Mouse (Mus musculus) embryo, embryonic 11 days (tissue): ENCODE results near the gene 1700009N14Rik.

ENCODE experiments used
- DNase-seq: peaks from one replicate; pipeline ENCODE4 v3.0.0-alpha.2; 2015

Gene 1700009N14Rik

GRCm38 (mm10) chr4:39450069-39450468, at the start of gene 1700009N14Rik:
Gene 1700009N14Rik, plus strand, starts transcription at chr4:39450295.
- no peak for DNase-seq

DNA sequence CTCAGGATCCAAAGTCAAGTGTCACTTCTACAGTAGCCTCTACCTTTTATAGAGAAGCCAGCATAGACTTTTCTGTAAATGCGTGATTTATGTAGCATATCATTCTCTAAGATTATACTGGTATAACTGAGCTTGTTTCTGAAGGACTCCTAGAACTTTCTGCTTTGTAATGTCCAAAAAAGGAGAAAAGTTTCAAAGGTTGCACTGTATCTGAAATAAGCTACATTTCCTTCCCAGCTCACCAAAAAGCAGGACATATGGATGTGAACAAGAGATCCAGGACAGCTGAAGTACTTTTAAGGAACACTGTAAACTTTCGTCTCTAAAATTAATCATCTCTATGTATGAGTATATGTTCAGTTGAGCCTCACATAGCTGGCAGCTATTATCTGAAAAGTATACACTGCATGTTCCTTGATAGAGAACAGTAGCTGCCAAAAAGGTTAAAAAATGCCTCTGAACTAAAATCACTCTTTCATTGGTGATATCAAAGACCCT, 12.2 kb upstream of the 1700009N14Rik start:
- no peak for DNase-seq

DNA sequence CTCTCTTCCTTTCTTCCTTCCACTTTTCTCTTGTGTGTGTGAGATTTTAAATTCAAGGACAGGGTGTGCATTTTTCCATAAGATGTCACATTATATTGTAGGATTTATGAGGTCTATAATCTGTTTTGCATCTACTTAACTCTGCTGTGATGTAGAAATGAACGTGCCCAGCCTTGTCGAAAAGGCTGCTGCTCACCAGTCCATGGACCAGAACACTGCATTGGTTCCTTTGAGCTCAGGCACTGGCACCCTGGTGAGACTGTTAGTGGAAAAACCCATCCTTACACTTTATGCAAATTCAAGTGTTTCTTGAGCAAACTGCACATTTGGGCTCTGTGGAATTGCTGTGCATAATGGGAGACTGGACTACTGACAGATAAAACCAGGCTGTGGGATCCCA, 24.2 kb downstream of the 1700009N14Rik start:
- no peak for DNase-seq

- no peak for DNase-seq
Observed at GRCm38 (mm10) chr4:39486393-39486792, 36.3 kb downstream of the 1700009N14Rik start.

DNA sequence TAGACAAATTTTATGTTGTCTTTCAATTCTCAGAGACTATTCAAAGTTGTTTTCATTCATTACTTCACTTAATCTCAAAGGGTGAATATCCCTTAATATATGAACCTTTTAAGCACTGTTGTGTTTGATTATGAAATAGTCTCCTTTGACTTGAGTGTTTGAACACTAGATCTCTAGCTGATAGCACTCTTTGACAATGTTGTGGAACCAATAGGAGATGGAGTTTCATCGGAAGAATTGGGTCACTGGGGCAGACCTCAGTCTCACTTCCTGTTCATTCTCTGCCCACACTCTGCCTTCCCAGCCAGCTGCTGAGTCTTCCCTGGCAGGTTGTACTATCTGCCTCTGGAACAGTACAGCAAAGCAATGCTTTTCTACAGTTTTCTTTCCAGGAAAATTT, 43.5 kb downstream of the 1700009N14Rik start:
- DNase-seq: no peak

GRCm38 (mm10) chr4:39495875-39496274, 45.8 kb downstream of the 1700009N14Rik start:
- DNase-seq: peak; percentile 3
